Mouse (Mus musculus) heart, embryonic 14.5 days (tissue): Measurements from ENCODE around the gene Pld1. TPM values are rescaled to one million over a fixed set of nuclear protein-coding genes. Genes with fewer than 3 reads are reported as not detected.

Experiments used
- ATAC-seq: fragments of 200-750 bp; cut with Nextera tagmentation; 2 replicates; pipeline ENCODE4 v1.8.0; 2017; ENCODE audit warnings: low read depth, moderate TSS enrichment; ENCODE audit not compliant: insufficient number of reproducible peaks, insufficient read depth, low FRiP score
- H3K27ac ChIP-seq, 2 experiments: fragments of 200-500 bp in 1 of 2; fragments of 300-500 bp in 1 of 2; sonication (generic) in 1 of 2; replicated peaks in 1 of 2; 2 replicates each; pipeline ENCODE4 v1.5.1; 2012 to 2014; ENCODE audit warnings: low read depth in 2 of 2, low read length in 2 of 2, control low read depth in 1 of 2, mild to moderate bottlenecking in 1 of 2, mixed read lengths in 1 of 2; ENCODE audit not compliant: control insufficient read depth in 1 of 2, insufficient read depth in 1 of 2
- H3K27me3 ChIP-seq: fragments of 300-500 bp; sonication (generic); 2 replicates; pipeline ENCODE4 v1.6.1; 2014; ENCODE audit warnings: mild to moderate bottlenecking, low read length, control low read depth; ENCODE audit not compliant: control insufficient read depth, insufficient read depth
- H3K36me3 ChIP-seq: fragments of 300-500 bp; sonication (generic); 2 replicates; pipeline ENCODE4 v1.6.1; 2014; ENCODE audit warnings: mild to moderate bottlenecking, control low read depth, low read length, mixed read lengths; ENCODE audit not compliant: control insufficient read depth, insufficient read depth
- H3K4me1 ChIP-seq, 2 experiments: fragments of 200-500 bp in 1 of 2; fragments of 300-500 bp in 1 of 2; sonication (generic) in 1 of 2; 2 replicates each; pipeline ENCODE4 v1.6.1; 2012 to 2014; ENCODE audit warnings: low read length in 2 of 2, control low read depth in 1 of 2, mixed read lengths in 1 of 2; ENCODE audit not compliant: control insufficient read depth in 2 of 2, insufficient read depth in 2 of 2
- H3K4me2 ChIP-seq: fragments of 300-500 bp; sonication (generic); 2 replicates; pipeline ENCODE4 v1.6.1; 2014; ENCODE audit warnings: mild to moderate bottlenecking, low read length
- H3K4me3 ChIP-seq, 2 experiments: fragments of 200-500 bp in 1 of 2; fragments of 300-500 bp in 1 of 2; sonication (generic) in 1 of 2; 2 replicates each; pipeline ENCODE4 v1.5.1; 2012 to 2014; ENCODE audit warnings: low read length in 2 of 2, mild to moderate bottlenecking in 2 of 2, control low read depth in 1 of 2, low read depth in 1 of 2, moderate library complexity in 1 of 2; ENCODE audit not compliant: control insufficient read depth in 1 of 2, insufficient read depth in 1 of 2
- H3K9ac ChIP-seq: fragments of 300-500 bp; sonication (generic); 2 replicates; pipeline ENCODE4 v1.6.1; 2014; ENCODE audit warnings: mild to moderate bottlenecking, low read length
- H3K9me3 ChIP-seq: fragments of 300-500 bp; sonication (generic); 2 replicates; pipeline ENCODE4 v1.6.1; 2016; ENCODE audit warnings: low read length, control low read depth; ENCODE audit not compliant: control insufficient read depth
- WGBS: fragments of 180-500 bp; shearing (Covaris S2); extraction: QIAGEN DNeasy Blood & Tissue Kit; methylation state at CpG from one replicate; pipeline ENCODE4 v1.1.7; 2014; 5-methylcytosine and 5-hydroxymethylcytosine counted together
- polyA plus RNA-seq: library from polyadenylated mRNA; unstranded; fragments of >200 nt; fragmentation: Nextera tagmentation; extraction: Ambion mirVana; gene quantifications from 2 replicates; pipeline ENCODE4 v1.2.1, GENCODE M21; 2014

Gene Pld1
- polyA plus RNA-seq, 1 experiment from 2014 or later: 9.0 TPM

- H3K4me2 ChIP-seq: no peak overlapping the region
- no peak overlapping the region for H3K4me3 ChIP-seq
- WGBS: 81% methylated on average over 8 of the region's 8 CpGs
- no peaks in the 10 kb centered on the region for H3K4me1 ChIP-seq
- no peaks in the 10 kb centered on the region for H3K36me3 ChIP-seq
- no peaks in the 10 kb centered on the region for H3K9me3 ChIP-seq
- no peaks in the 10 kb centered on the region for H3K27me3 ChIP-seq
- no peak for ATAC-seq
- no peak overlapping the region for H3K27ac ChIP-seq
- H3K9ac ChIP-seq: no peak overlapping the region
Measured at GRCm38 (mm10) chr3:27994175-27994990, 55.9 kb downstream of the Pld1 start.

- ATAC-seq: no peak
- no peaks in the 10 kb centered on the region for H3K36me3 ChIP-seq
- 74% methylated on average over 6 of the region's 6 CpGs for WGBS
- 0 out of 2 replicates have a peak, but pooled peaks cover 5% of the 10 kb centered on the region for H3K9me3 ChIP-seq
- peaks cover 0 to 3% of the 10 kb centered on the region in 2 experiments; a peak in 1 of 4 replicates for H3K4me1 ChIP-seq
- H3K9ac ChIP-seq: no peak overlapping the region
- H3K27me3 ChIP-seq: no peaks in the 10 kb centered on the region
- H3K27ac ChIP-seq: no peak overlapping the region
- no peak overlapping the region for H3K4me2 ChIP-seq
- H3K4me3 ChIP-seq: no peak overlapping the region
Measured at GRCm38 (mm10) chr3:28004321-28004720, 65.8 kb downstream of the Pld1 start.

DNA sequence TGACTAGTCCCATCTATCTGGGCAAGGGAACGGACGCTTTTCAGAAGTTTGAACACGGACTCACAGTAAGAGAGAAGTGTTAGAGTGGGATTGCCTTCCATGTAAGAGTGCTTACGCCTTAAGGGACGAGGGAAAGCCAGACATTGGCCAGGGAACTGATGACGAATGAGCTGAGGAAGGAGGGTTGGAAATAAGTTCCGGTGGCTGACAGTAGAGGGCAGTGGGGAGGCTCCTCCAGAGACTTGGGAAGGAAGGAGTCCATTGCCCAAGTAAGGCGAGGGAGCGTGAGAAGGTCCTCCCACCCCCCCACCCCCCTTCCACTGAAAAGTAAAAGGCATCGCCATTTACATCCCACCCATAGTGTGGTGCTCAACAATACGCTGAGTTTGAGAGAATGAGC is 69.2 kb downstream of the Pld1 start:
- WGBS: 89% methylated on average over 11 of the region's 11 CpGs
- no peak for ATAC-seq
- H3K4me2 ChIP-seq: no peak overlapping the region
- no peak overlapping the region for H3K4me3 ChIP-seq
- no peak overlapping the region for H3K27ac ChIP-seq
- no peak overlapping the region for H3K9ac ChIP-seq
- no peaks in the 10 kb centered on the region for H3K9me3 ChIP-seq
- H3K4me1 ChIP-seq: peaks cover 0 to 3% of the 10 kb centered on the region in 2 experiments; a peak in 1 of 4 replicates
- no peaks in the 10 kb centered on the region for H3K27me3 ChIP-seq
- H3K36me3 ChIP-seq: no peaks in the 10 kb centered on the region

GRCm38 (mm10) chr3:28008369-28008768 is 69.9 kb downstream of the Pld1 start:
- no peak for ATAC-seq
- no peak overlapping the region for H3K4me3 ChIP-seq
- H3K27ac ChIP-seq: 0 out of 4 replicates have a peak overlapping the region, but pooled peaks of 1 of the 2 experiments have one; percentile 24
- no peak overlapping the region for H3K9ac ChIP-seq
- H3K9me3 ChIP-seq: no peaks in the 10 kb centered on the region
- H3K4me1 ChIP-seq: peaks cover 0 to 3% of the 10 kb centered on the region in 2 experiments; a peak in 1 of 4 replicates
- H3K36me3 ChIP-seq: no peaks in the 10 kb centered on the region
- no peaks in the 10 kb centered on the region for H3K27me3 ChIP-seq
- WGBS: 57% methylated on average over 4 of the region's 4 CpGs
- no peak overlapping the region for H3K4me2 ChIP-seq

DNA sequence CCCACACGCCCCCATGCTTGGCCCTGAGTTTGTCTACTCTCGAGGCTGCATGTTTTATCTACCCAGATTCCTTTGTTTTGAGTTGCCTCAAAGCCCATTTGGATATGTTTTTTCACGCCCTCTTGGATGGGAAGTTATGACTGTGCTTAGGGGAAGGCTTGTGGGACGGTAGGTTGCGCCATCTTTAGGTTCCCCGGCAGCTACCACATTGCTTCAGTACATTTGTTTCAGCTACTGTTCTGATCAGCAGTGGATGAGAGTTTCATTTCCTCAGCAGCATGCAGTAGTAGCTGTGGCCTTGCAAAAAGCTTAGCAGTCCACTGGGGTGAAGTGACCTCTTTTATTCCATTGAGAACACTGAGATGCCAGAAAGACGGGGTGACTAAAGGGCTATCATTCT is 73.7 kb downstream of the Pld1 start:
- H3K36me3 ChIP-seq: no peaks in the 10 kb centered on the region
- no peak for ATAC-seq
- H3K9me3 ChIP-seq: 0 out of 2 replicates have a peak, but pooled peaks cover 4% of the 10 kb centered on the region

DNA sequence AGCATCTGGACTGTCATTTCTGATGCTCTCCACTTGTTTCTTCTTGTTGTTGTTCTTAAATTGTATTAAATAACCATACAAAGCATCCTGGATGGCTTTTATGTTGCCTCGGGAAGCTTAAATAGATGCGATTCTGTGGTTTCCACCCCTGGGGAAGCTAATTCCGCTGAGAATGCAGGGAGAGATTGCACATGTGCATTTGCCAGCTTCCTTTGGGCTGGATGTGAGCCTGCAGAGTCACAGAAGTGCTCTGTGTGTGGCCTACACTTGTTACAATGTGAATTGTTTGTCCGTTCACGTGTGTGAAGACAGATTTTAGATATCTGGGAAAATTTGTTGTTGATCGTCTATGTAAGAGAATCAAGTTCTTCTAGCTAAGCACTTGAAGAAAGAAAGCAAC is 74.9 kb downstream of the Pld1 start:
- 0 out of 2 replicates have a peak, but pooled peaks cover 4% of the 10 kb centered on the region for H3K9me3 ChIP-seq
- H3K9ac ChIP-seq: no peak overlapping the region
- no peaks in the 10 kb centered on the region for H3K27me3 ChIP-seq
- H3K36me3 ChIP-seq: no peaks in the 10 kb centered on the region
- 71% methylated on average over 6 of the region's 6 CpGs for WGBS
- no peak for ATAC-seq
- H3K4me3 ChIP-seq: no peak overlapping the region
- H3K27ac ChIP-seq: no peak overlapping the region
- H3K4me2 ChIP-seq: no peak overlapping the region
- H3K4me1 ChIP-seq: peaks cover 0 to 4% of the 10 kb centered on the region in 2 experiments; a peak in 1 of 4 replicates

More for the DNA sequence above, 73.7 kb downstream of the Pld1 start:
- 74% methylated on average over 7 of the region's 7 CpGs for WGBS
- peaks cover 0 to 7% of the 10 kb centered on the region in 2 experiments; a peak in 2 of 4 replicates for H3K4me1 ChIP-seq
- H3K4me2 ChIP-seq: no peak overlapping the region
- no peaks in the 10 kb centered on the region for H3K27me3 ChIP-seq
- H3K9ac ChIP-seq: no peak overlapping the region
- H3K27ac ChIP-seq: no peak overlapping the region
- no peak overlapping the region for H3K4me3 ChIP-seq

GRCm38 (mm10) chr3:28017002-28017401 is 78.5 kb downstream of the Pld1 start:
- H3K4me2 ChIP-seq: no peak overlapping the region
- no peak overlapping the region for H3K4me3 ChIP-seq
- peaks cover 0 to 4% of the 10 kb centered on the region in 2 experiments; a peak in 1 of 4 replicates for H3K4me1 ChIP-seq
- no peak overlapping the region for H3K9ac ChIP-seq
- WGBS: 90% methylated on average over 2 of the region's 2 CpGs
- no peaks in the 10 kb centered on the region for H3K27me3 ChIP-seq
- no peaks in the 10 kb centered on the region for H3K36me3 ChIP-seq
- no peak for ATAC-seq
- H3K9me3 ChIP-seq: 0 out of 2 replicates have a peak, but pooled peaks cover 4% of the 10 kb centered on the region
- H3K27ac ChIP-seq: no peak overlapping the region
